Mouse (Mus musculus) testis, adult 2 months (tissue): ENCODE results near the gene Stk10.

Source experiments
- CTCF ChIP-seq: fragments of 200-500 bp; IDR thresholded peaks from 2 replicates; pipeline ENCODE4 v1.5.1; 2012; ENCODE audit warnings: low read depth, mild to moderate bottlenecking, inconsistent platforms, low read length, moderate library complexity; ENCODE audit not compliant: control insufficient read depth, insufficient read depth, insufficient replicate concordance
- POLR2A ChIP-seq: fragments of 200-500 bp; IDR thresholded peaks from 2 replicates; pipeline ENCODE4 v1.6.1; 2012; ENCODE audit warnings: low read depth, mild to moderate bottlenecking, inconsistent platforms, low read length, moderate library complexity; ENCODE audit not compliant: control insufficient read depth

GRCm38 (mm10) chr11:32600371-32600770 lies 67.3 kb downstream of the Stk10 start:
- no peak for TF ChIP-seq CTCF
- no peak for TF ChIP-seq POLR2A
